Mouse (Mus musculus) right cerebral cortex, postnatal 4 days (tissue): ENCODE measurements around the gene Olfr213.
"Not testable (repeated sequence)": the region's sequence is repeated elsewhere in the genome, so short reads cannot be mapped to it uniquely, and the experiment has no call there.

ENCODE experiments used
- DNase-seq: peaks from one replicate; pipeline ENCODE4 v3.0.0-alpha.2; 2022

Gene Olfr213

DNA sequence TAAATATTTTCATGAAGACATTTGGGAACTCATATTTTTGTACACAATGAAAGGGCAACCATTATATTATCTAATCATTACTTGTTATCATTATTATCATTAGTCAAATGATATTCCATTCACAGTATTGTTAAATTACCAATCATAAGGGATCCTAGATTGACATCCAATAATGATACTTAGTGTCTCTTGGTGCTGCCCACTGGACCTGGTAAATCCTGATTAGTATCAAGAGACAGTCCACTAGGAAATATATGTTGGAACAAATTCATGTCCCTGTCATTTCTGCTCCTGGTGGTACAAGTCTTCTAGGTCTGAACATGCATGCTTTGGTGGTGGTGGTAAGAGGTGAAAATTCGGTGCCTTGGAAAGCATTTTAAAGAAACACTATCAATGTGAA, at the start of gene Olfr213:
Gene Olfr213, plus strand, starts transcription at position 301 of the 400 bp plus-strand sequence.
- DNase-seq: no peak

DNA sequence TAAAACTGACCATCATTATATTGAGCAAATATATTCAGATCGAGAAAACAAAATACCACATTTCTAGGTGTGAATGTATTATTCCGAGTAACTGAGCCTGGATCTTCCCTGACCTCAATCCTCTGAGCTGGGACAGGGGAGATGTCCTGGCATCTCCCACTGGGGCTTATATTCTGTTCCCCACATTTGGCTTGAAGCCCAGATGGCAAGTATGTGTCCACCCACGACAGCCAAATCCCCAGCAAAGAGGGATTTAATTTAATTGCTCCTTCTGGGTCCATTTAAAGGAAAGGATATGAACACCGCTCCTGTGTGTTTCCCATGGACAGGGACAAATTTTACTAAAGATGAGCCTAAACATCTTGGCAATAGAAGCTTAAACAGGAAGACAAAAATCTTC, 49.5 kb upstream of the Olfr213 start, which contains the start of gene Olfr211:
Gene Olfr211, plus strand, starts transcription at position 301 of the 400 bp plus-strand sequence.
- DNase-seq: no peak

GRCm38 (mm10) chr6:116493742-116494141, 44.5 kb upstream of the Olfr213 start:
- no peak for DNase-seq

- no peak for DNase-seq
These were observed 42.3 kb upstream of the Olfr213 start for GRCm38 (mm10) chr6:116495960-116496359.

DNA sequence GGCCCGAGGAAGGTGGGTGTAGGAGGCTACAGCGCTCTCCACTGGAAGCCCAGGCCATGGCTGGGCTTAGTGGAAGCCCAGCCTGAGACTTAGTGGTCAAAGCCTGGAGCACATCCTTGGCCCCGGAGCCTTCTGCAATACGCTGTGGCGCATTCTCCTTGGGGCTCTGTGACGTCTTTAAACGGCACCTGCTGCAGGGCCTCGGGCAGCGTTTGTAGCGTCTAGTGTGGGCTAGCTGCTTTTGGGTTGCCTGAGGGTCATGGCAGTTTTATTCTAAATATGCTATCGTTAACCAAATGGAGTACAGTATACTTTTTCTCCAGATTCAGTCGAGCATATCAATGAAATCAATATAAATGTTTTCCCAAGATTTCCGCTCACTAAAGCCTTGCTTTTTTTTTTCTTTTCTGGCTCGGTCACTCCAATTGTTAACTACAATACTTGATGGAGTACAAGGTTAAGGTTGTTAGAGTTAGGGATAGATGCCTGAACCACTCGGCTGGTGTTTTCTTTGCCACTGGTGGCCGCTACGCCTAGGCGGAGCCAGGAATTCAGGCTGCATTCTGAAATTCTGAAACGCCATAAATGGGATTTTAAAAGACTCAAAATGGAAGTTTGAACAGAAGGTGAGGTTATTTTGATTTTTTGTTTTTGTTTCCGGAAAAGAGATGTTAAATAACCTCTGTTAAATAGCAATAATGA, 31.8 kb upstream of the Olfr213 start, which contains the start of gene Olfr212:
Gene Olfr212, plus strand, starts transcription at position 215 of the 702 bp plus-strand sequence.
- DNase-seq: not testable (repeated sequence)

- DNase-seq: no peak
These were observed 23.4 kb upstream of the Olfr213 start for GRCm38 (mm10) chr6:116514832-116515231.

- DNase-seq: no peak
These were observed 4.2 kb downstream of the Olfr213 start for GRCm38 (mm10) chr6:116542500-116542899.

GRCm38 (mm10) chr6:116550841-116551240, 12.6 kb downstream of the Olfr213 start, which contains the start of gene Gm5580:
Gene Gm5580 (plus strand): TSS chr6:116551141.
- not testable (repeated sequence) for DNase-seq

- no peak for DNase-seq
These were observed 15.7 kb downstream of the Olfr213 start, which contains the start of gene Olfr214 for GRCm38 (mm10) chr6:116553935-116554334. Gene Olfr214 (plus strand): TSS chr6:116554235.

DNA sequence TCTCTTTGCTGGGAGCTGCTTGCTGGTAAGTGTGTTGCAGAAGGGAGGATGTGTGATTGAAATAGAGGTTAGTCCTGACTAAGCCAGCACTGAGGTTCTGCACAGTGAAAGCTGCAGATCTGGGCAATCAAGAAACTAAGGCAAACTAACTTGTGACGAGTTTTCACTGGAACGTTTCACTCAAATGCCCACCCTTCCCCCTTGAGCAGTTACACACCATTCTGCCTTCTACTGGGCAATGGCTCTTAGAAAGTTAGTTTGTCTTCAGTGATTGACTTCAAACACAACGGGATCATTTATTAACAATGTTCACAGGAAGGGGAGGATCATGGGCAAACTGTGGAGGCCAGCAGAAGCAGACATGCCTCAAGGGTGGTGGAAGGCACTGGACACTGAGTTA, 16.7 kb downstream of the Olfr213 start:
- DNase-seq: no peak

GRCm38 (mm10) chr6:116569834-116570233, 31.6 kb downstream of the Olfr213 start:
- no peak for DNase-seq

DNA sequence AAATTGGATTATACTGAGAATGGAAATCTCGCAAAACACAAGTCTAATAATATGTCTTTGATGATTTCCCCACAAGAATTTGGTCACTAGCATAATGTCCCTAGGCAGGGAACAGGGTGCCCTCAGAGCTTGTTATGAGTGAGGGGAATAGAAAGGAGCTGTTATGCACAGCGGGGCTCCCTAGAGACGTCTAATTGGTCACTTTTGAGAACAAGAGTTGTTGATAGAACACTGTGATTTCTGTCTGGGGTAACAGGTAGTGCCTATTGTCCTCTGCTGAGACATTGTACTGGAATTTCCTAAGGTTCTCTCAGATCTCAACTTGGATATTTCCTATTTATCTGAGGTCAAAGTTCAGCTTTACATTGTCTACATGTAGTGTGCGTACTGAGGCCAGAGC, 45.8 kb downstream of the Olfr213 start, which contains the start of gene Olfr215:
Gene Olfr215, minus strand, starts transcription at position 101 of the 400 bp plus-strand sequence.
- DNase-seq: no peak
